In genomic region chr1:132261058-132261457, GRCm38 (mm10) we compare ENCODE assay signal across 1 mouse cellular context.
TF ChIP-seq lines count a peak whose summit lies in the region.

No protein-coding gene starts in this region.

TF ChIP-seq in MEL, 35 proteins besides CTCF, POLR2A, EP300 and RAD21 (continued from another document):
- TF ChIP-seq ZNF384 (IDR thresholded peaks at IDR 0.05; ENCODE audit: low read depth, low read length): no peak
